Mouse (Mus musculus): Measurements from ENCODE around the gene Rara.
"Not testable (repeated sequence)": the region's sequence is repeated elsewhere in the genome, so short reads cannot be mapped to it uniquely, and the experiment has no call there.

Rara gene

DNA sequence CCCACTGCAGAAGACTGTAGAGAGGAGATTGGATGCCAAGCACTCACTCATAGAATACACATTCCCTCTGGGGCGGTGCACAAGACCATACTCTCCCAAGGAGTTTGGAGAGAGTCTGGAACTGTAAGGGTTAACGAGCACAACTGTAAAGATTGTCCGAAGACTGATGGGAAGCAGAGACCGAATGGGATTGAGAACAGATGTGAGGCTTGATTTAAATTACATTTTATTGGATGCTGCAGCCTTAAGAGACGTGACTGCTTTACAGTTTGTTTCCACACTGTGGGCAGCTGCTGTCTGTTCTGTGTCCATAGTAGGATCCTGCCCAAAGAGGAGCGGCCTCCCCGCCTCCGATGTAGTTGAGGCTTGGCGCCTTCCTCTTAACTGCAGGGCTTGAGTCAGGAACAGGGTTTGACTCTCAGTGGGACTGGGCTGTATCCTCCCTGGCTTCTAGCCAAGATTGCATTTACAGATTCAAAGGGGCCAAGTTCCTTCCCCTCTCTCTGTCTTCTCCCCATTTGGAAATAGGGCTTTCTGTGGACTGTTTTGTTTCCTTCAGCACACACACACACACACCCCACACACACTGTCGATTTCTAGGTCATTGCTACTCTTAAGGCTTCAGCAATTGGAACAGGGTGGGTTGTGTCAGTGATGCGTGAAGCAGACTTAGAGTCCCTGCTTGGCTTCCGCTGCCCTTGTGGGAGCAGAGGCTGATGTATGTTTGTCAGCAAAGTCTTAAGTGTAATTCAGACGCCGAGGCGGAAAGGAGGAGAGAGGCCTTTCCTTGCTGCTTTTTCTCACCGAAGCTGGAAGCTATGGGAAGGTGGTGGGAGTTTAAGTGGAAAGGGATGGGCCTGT lies 4.5 kb upstream of the Rara start:
- peak; percentile 72 for DNase-seq

DNA sequence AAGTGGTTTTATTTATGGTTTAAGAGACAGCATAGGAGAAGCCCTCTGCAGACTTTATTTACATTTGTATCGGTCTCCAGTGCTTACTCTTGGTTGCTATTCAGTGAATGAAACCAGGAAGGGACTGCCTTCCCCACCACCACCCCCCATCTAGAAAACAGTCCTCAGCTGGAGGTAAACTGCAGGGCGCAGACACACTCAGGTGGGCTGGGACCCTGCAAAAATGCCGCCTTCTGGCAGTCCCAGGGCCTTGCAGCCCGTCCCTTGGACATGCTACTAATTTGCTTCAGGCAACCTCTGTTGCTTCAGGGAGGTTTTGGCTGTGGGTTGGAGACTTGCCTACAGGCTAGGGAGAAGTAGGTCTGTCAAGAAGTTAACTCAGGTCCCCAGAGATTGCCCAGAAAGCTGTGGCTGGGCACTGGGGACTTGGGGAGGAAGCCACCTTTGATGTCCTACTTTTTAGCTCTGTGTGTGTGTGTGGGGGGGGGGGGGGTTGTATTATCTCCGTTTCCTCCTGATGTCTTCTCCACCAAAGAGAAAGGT lies 2.9 kb upstream of the Rara start:
- peak; percentile 36 for DNase-seq

DNA sequence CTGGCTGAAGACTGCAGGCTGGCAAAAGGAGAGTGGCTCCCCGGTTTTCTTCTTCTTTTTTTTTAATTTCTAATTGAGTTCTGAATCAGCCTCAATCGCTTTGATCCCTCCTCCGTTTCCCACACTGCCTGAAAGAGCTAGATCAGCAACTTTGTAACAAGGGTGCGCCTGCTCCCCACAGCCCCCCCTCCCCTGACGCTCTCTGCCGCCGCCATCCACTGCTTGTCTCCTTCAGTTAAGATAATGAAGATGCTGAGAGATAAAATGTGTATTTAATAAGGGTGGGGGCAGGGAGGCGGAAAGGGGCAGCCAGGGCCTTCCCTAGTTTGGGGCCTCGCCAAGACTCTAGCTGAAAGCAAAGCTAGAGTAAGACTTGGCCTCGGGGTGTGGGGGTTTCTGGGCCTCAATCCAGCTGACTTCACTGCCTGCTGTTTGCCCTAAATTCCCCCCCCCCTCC lies 2.3 kb upstream of the Rara start:
- DNase-seq, result peak; percentile 91

DNA sequence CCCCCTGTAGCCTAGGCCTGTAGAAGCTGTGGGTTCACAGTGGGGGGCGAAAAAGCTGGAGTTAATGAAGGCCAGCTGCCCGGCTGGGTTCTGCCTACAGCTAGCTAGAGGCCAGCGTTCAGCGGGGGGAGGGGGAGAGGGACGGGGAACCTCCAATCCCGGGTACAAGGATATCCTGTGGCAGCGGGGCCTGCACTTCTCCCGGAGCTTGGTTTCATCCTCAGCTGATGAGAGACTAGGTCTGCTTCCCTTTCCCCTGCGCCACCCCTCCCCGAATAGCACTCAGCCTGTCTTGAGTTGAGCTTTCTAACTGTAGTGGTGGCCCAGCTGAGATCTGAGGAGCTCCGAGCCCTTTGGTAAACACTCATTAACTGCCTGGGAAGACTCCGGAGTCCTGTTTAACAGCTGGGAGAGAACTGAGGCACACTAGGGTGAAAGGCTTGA lies 1.7 kb upstream of the Rara start:
- DNase-seq, result peak; percentile 85

DNA sequence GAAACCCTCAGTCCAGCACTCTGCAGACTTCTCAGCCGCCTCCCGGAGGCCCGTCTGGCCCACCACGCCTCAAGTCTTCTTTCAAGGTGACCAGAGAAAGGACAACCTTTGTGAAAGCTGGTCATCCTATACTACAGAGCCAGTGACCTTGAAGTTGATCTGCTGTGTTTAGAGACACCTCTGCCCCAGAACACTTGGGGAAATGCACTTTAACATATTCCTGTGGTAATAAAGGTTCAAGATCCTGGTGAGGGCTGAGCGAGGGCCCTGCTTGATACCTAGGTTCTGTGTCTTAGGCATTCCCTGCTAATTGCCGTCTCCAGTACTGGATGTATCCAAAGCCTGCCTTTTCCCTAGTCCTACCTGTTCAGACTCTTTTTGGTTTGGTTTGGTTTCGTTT lies 1.1 kb upstream of the Rara start:
- DNase-seq, result no peak

DNA sequence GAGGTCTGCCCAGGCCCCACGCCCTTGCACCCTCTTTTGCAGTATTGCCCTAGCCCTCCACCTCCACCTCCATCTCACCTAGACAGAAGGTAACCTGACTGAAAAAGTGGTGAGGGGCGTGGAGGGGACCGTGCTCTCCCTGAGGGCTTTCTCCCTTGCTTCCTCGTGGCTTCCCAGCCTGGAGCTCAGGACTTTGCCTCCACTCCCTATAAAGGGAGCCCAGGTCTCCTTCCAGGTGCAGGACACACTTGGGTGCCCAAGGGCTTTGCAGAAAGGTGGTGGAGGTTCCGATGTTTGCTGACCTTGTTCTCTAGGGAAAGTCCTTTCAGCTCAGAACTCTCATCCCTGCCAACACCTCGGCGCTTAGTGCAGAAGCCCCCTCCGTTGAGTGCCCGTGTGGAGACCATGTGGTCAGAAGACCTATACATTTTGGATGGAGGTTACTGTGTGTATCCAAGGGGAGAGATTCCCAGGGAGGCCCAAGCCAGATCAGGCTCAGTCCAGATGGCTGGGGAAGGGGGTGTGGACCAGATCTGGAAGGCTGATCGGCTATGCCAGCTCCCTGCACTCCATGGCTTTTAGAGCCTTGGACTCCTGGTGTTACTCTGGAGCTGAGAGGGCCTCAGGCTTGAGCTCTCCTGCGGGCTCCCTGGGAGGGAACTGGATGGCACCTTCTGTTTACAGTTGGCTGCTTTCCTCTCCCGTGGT lies 722 bp downstream of the Rara start:
- peak; percentile 11 for DNase-seq

DNA sequence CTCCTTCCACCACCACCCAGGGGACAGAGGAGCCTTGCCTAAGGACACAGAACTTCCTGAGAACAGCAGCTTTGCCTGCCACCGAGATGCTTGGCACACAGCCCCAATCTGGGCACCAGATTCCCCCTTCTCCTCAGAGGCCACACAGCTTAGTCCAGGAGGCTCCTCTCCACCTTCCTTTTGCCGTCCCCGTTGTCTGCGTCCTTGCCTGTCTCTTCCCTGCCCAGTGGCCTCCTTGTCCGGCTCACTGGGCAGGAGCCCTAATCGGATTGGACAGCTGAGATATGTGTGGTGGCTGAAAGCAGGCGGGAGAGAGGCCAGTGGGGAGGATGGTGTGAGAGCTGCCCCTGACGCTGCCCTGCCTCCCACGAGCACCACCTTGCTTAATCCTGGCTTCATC lies 1.9 kb downstream of the Rara start:
- DNase-seq, result peak; percentile 37

DNA sequence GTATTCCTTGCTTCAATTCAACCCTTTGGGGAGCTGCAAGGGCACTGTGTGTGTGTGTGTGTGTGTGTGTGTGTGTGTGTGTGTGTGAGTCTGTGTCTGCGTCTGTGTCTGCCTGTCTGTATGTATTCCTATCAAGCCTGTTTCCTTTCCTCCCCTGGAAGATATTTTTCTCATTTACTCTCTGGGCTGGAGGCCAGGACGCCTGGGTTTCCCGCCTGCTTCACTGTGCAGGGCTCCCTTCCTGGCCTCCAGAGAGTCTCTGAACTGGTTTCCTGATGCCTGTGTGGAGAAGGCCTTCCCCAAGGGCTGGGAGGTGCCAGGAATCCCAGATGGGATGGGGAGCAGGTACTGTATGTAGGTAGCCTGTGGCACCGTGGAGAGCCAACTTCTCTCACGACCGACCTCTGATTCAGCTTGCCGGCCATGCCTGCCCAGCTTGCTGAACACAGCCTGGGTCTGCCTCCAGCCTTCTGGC lies 2.5 kb downstream of the Rara start:
- DNase-seq, result peak; percentile 64

DNA sequence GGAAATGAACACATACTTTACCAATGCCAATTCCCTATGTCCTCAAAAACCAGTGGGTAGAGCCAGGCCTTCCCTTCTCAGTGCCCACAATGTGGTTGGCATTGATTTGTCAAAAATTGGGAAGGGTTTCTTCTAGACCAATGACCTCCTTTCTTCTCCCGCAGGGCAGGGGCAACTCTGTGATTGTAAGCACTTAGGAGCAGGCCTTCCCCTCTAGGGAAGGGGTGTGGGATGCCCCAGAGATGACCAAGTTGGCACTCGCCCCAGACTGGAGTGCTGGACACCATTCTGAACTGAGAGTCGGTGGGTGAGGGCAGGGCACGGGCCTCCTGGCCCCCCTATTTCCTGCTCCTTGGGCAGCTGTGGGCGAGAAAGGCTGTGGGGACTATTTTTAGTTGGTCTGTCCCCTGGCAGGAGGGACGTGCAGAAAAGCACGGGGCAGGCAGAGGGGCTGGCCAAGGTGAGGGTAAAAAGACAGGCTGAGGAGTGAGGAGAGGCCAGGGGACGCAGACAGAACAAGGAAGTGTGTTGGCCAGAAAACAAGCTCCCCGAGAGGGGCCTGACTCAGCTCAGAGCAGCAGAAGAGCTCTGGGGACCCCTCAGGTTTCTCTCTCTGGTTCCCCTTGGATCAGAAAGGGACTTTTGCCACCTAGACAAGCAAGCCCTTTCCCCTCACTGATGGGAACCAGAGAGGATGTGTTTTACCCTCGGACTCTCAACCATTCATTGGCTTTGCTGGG lies 3.3 kb downstream of the Rara start:
- peak; percentile 77 for DNase-seq

DNA sequence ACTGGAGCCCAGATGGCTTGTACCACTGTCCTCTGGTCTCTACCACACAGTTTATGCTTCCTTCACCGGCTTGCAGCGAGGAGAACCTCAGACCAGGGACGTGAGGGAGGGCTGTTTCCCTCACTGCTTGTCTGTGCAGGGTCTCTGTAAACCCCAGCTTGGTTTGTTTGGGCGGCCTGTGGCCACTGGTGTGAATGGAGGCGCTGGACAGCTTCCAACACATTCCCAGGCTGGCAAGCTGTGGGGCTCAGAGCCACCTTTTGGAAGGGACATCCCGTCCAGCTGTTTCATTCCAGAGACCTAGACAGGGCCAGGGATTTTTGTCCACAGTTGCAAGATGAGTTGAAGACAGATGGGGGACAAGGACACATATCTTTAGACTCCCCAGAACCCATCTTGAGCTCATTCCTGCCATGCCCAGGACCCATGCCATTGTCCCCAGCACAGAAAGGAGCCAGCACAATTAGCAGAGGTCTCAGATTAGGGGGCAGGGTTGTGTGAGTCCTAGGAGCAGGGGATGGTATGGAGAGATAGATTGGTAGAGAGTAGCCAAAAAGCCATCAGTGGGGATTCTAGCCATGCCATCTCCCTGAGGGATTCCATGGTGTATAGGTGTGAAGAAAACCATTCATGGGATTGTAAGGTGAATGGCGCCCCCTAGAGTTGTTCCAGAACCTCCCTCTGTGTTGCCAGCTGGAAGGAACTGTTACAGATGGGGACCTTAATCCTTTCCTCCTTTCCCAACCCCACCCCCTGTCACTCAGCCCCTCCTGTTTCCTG lies 4.1 kb downstream of the Rara start:
- peak; percentile 75 for DNase-seq

DNA sequence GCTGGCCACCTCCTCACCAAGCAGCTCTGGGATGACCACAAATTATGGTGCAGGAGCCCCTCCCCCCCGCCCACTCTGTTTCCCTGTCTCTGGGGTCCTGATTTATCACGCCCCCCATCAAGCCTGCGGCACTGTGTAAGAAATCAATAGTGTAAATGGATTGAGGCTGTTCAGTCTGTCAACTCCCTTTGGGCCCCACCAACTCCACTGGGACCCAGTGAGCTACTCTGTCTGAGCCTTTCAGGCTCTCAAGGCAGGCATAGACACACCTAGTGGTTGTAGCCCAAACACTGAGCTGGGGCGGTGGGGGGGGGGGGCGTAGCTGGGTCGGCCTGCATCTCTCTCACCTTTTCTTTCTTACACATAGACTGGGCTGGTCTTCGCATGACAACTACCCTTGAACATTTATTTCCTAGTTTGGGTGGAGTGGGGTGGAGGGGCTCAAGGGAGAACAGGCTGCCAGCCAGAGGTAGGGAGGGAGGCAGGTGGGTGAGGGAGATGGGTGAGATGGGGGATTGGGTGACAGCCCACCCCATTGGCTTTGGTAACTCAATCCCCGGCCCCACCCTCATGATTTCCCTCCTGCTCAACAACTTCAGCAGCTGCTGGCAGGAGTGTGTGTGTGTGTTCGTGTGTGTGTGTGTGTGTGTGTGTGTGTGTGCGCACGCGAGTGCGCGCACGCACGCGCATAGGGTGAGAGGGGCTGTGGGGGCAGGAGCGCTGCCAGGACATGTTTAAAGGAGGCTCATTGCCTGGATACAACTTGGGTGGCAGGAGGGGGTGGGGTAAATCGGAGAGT lies 4.9 kb downstream of the Rara start:
- DNase-seq, result peak; percentile 83

DNA sequence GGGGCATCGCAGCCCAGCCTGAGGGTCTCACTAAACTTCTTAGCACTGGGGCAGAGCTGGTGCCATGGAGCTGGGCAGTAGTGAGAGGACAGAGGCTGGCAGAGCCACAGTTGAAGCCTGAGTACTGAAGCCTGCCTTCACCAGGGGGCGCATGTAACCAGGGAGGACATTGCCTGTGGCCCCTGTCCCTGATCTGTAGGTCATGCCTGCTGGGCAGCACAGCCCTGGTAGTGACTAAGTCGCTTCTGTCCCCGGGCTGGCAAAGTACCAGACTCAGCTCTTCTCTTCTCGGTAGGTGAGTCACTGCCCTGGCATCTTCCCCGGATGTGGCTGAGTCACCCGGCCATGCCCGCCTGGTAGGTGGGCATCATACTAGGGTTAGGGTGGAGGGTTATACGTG lies 5.5 kb downstream of the Rara start:
- peak; percentile 89 for DNase-seq

DNA sequence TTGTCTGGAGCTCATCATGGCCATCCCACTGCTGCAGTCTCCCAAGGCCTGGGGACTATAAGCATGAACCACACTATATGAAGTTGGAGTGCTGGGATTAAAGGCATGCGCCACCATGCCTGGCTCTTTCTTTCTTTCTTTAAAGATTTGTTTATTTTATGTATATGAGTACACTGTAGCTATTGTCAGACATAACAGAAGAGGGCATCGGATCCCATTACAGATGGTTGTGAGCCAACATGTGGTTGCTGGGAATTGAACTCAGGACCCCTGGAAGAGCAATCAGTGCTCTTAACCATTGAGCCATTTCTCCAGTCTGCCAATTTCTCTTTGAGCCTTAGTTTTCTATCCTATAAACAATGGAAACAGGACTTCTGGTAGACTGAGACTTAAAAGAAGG lies 6.2 kb downstream of the Rara start:
- not testable (repeated sequence) for DNase-seq

DNA sequence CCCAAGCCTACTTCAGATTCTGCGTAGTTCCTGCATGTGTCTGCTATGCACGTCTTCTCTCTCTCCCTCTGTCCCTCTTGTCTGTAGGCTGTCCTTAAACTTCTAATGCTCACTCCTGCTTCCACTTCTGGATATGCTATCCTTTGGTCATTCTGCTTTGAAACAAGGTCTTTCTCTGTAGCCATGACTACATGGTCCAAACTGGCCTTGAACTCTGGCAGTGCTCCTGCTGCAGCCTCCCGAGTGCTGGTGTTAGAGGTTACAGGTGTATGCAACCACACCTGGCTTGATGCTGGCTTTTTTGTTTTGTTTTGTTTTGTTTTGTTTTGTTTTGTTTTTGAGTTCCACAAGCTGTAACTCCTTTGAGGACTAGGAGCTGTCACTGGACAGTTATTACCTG lies 6.7 kb downstream of the Rara start:
- DNase-seq, result no peak

DNA sequence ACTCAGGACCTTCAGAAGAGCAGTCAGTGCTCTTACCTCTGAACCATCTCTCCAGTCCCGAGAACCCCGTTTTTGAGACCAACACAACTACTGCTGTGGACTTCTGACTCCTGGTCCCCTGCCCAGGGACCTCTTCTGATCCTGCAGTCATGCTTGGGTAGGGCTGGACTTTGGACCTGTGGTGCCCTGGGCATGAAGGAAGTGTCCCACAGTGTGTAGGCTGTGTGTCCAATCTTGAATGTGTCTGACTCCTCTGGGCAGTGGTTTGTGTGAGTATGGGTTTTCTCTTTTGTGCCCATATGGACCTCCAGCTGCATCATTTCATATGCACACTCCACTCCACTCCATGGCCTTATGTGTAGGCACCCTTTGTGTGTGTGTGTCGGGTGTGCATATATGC lies 7.5 kb downstream of the Rara start:
- DNase-seq, result no peak

DNA sequence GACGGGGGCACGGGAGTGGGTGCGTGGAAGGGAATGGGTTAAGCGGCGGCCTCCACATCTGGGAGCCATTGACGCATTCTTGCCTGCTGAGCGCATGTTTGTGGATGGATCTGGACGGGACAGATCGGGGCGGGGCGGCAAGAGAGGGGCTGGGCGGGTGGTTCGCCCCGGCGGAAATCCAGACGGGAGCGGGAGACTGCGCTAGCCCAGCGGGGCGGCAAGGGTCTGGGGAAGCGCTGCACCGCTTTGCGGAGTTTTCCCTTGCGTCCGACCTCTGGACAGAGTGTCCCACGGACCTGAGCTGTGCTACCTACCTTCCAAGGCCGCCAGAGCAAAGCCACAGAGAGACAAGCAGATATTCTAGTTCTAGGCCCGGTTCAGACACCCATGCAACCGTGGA lies 8.6 kb downstream of the Rara start:
- DNase-seq, result peak; percentile 94

DNA sequence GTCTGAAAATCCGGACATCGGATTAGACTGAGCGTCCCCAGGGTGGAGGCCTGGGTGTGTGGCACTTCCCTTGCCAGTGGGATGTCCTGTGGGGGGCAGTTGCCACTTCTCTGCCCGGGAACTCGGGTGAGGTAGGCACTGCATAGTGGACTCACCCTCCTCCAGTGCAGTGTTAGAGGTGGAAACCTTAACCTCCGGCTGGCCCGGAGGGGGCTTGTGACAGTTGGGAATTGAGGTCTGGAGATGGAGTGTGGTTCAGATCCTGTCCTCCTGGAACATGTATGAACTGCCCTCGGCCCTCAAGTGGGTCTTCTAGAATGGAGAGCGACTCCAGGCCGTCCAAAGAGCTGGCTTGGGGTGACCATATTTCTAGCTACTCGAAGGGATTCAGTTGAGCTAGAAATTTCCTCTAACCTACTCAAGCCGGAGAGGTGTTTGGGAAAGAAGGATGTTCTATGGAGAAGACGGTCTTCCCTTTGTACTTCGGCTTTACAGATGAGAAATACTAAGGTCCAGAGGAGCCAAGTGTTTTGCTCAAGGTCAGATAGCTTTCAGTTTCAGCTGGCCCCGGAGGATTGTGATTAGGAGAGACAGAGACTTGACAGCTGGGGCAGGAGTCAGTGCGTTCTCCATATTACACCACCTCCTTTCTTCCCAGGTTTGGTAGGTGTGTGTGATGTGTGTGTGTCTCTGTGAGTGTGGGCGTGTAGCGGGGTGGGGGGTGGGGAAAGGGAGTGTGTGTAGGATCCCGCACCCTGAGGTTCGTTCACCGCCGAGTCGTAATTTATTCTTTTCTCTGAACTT lies 9.2 kb downstream of the Rara start:
- DNase-seq, result peak; percentile 77

DNA sequence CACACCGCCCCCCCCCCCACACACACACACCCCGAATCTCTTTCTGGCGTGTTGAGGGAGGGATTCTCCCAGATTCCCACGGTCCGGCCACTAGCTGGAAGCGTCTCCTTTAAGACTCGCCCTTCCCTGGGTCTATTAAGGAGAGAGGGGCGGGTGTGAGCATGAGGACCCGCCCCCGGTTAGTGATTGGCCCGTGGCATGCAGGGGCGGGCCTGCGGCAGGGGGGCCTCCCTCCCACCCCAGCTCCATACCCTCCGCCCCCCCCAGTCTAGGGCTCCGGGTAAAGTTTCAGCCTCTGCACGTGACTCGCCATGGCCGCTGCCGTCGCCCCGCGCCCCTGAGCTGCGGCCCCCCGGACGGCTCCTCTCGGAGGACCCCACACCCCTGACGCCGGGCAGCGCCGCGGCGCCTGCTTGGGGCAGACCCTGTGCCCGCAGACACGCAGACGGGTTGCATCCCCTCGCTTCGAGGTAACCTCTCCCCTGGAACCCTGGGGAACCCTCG lies 9.8 kb downstream of the Rara start:
- DNase-seq, result peak; percentile 95

DNA sequence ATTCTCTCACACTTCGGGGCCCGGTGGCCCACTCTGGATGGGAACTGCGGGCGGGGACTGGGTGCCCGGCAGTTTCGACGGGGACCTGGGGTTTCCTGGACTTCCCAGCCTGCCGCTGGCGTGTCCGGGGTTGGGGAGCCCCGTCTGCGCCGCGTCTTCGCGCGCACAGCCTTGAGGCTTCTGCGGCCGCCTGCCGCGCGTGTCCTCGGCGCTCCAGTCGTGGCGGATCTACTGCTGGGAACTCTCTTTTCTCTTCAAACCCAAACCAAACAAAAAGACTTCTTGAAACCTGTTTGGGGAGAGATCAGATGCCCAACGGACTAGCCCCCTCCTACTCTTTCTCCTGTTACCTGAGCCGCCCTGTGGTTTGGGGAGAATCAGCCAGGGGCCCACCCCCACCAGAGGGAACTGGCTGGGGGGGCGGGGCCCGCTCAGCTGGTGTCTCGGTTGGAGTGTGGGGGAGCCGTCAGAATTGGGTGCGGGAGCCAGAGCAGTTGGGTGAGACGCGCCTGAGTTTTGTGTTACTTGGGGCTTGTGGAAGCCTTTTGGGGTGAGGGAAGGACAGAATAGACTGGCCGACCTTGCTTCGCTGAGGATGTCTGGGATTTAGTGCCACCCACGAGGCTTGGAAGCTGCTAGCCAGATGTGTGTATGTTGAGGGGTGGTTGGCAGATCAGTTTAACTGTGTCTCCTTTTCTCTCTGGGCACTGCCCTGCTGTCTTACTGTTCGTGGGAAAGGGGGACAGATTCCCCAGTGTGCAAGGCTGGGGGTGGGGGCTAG lies 10.5 kb downstream of the Rara start:
- peak; percentile 77 for DNase-seq

Data from lung, postnatal 10 days (tissue).